Mouse (Mus musculus): ENCODE results near the gene 1810062G17Rik. TPM values are rescaled to one million over a fixed set of nuclear protein-coding genes. Genes with fewer than 3 reads are reported as not detected.

1810062G17Rik gene
- total and polyA plus RNA-seq, 2 experiments from 2014 or later: 0.23 TPM; not detected in 1

- no peak overlapping the region for H3K4me3 ChIP-seq (ENCODE audit: low read depth, low read length)
- no peak for DNase-seq (ENCODE audit: low spot score)
- no peak overlapping the region for H3K4me2 ChIP-seq (ENCODE audit: low read depth, low read length, poor library complexity, severe bottlenecking)
- H3K9ac ChIP-seq (replicated peaks; ENCODE audit: low read length, poor library complexity, severe bottlenecking): no peak overlapping the region
- ATAC-seq (ENCODE audit: low FRiP score): no peak
- no peaks in the 10 kb centered on the region for H3K36me3 ChIP-seq (ENCODE audit: insufficient read depth, low read length)
- no peaks in the 10 kb centered on the region for H3K27me3 ChIP-seq (ENCODE audit: insufficient read depth, low read length)
- TF ChIP-seq CTCF (IDR thresholded peaks at IDR 0.05): no peak
- WGBS: 71% methylated on average over 2 of the region's 2 CpGs
- H3K9me3 ChIP-seq (ENCODE audit: low read length): no peaks in the 10 kb centered on the region
- H3K4me1 ChIP-seq (ENCODE audit: insufficient read depth, low read length): peaks cover 12% of the 10 kb centered on the region; the same call in 1 of the 2 replicates
- H3K27ac ChIP-seq (ENCODE audit: low read depth, low read length): no peak overlapping the region
Measured at GRCm38 (mm10) chr3:36480486-36480885, 4.7 kb downstream of the 1810062G17Rik start.

- DNase-seq (ENCODE audit: low spot score) (peak; percentile 55), ATAC-seq (ENCODE audit: low FRiP score) (0 out of 2 replicates have a peak, but pooled peaks have one; percentile 52)
- H3K36me3 ChIP-seq (ENCODE audit: insufficient read depth, low read length): no peaks in the 10 kb centered on the region
- no peaks in the 10 kb centered on the region for H3K27me3 ChIP-seq (ENCODE audit: insufficient read depth, low read length)
- H3K9ac ChIP-seq (replicated peaks; ENCODE audit: low read length, poor library complexity, severe bottlenecking): no peak overlapping the region
- peak overlapping the region; percentile 14; the same call in 1 of the 2 replicates for H3K27ac ChIP-seq (ENCODE audit: low read depth, low read length)
- no peak for TF ChIP-seq CTCF (IDR thresholded peaks at IDR 0.05)
- peaks cover 6% of the 10 kb centered on the region; the same call in 1 of the 2 replicates for H3K4me1 ChIP-seq (ENCODE audit: insufficient read depth, low read length)
- 12% methylated on average over 11 of the region's 11 CpGs for WGBS
- H3K9me3 ChIP-seq (ENCODE audit: low read length): no peaks in the 10 kb centered on the region
- H3K4me3 ChIP-seq (ENCODE audit: low read depth, low read length): no peak overlapping the region
- no peak overlapping the region for H3K4me2 ChIP-seq (ENCODE audit: low read depth, low read length, poor library complexity, severe bottlenecking)
Measured at GRCm38 (mm10) chr3:36481776-36482193, 6.0 kb downstream of the 1810062G17Rik start.

- no peaks in the 10 kb centered on the region for H3K36me3 ChIP-seq (ENCODE audit: insufficient read depth, low read length)
- H3K27me3 ChIP-seq (ENCODE audit: insufficient read depth, low read length): no peaks in the 10 kb centered on the region
- H3K9ac ChIP-seq (replicated peaks; ENCODE audit: low read length, poor library complexity, severe bottlenecking): no peak overlapping the region
- WGBS: 50% methylated on average over 9 of the region's 9 CpGs
- DNase-seq (ENCODE audit: low spot score) (no peak), ATAC-seq (ENCODE audit: low FRiP score) (no peak)
- TF ChIP-seq CTCF (IDR thresholded peaks at IDR 0.05): no peak
- H3K4me2 ChIP-seq (ENCODE audit: low read depth, low read length, poor library complexity, severe bottlenecking): no peak overlapping the region
- H3K9me3 ChIP-seq (ENCODE audit: low read length): no peaks in the 10 kb centered on the region
- H3K4me3 ChIP-seq (ENCODE audit: low read depth, low read length): no peak overlapping the region
- H3K4me1 ChIP-seq (ENCODE audit: insufficient read depth, low read length): peaks cover 5% of the 10 kb centered on the region; the same call in 1 of the 2 replicates
- no peak overlapping the region for H3K27ac ChIP-seq (ENCODE audit: low read depth, low read length)
Measured at GRCm38 (mm10) chr3:36482940-36483339, 7.2 kb downstream of the 1810062G17Rik start.

- no peak overlapping the region for H3K27ac ChIP-seq (ENCODE audit: low read depth, low read length)
- H3K9ac ChIP-seq (replicated peaks; ENCODE audit: low read length, poor library complexity, severe bottlenecking): no peak overlapping the region
- 86% methylated on average over 4 of the region's 4 CpGs for WGBS
- H3K27me3 ChIP-seq (ENCODE audit: insufficient read depth, low read length): no peaks in the 10 kb centered on the region
- no peak overlapping the region for H3K4me2 ChIP-seq (ENCODE audit: low read depth, low read length, poor library complexity, severe bottlenecking)
- H3K4me3 ChIP-seq (ENCODE audit: low read depth, low read length): no peak overlapping the region
- H3K4me1 ChIP-seq (ENCODE audit: insufficient read depth, low read length): peaks cover 5% of the 10 kb centered on the region; the same call in 1 of the 2 replicates
- ATAC-seq (ENCODE audit: low FRiP score): no peak
- H3K9me3 ChIP-seq (ENCODE audit: low read length): no peaks in the 10 kb centered on the region
- TF ChIP-seq CTCF (IDR thresholded peaks at IDR 0.05): no peak
- no peak for DNase-seq (ENCODE audit: low spot score)
- H3K36me3 ChIP-seq (ENCODE audit: insufficient read depth, low read length): no peaks in the 10 kb centered on the region
Measured at GRCm38 (mm10) chr3:36484292-36484691, 8.6 kb downstream of the 1810062G17Rik start.

- 62% methylated on average over 6 of the region's 6 CpGs for WGBS
- Histone ChIP-seq H3K27ac (ENCODE audit: low read depth, low read length) (no peak overlapping the region), H3K9me3 (ENCODE audit: low read length) (no peaks in the 10 kb centered on the region), H3K4me2 (ENCODE audit: low read depth, low read length, poor library complexity, severe bottlenecking) (no peak overlapping the region), H3K27me3 (ENCODE audit: insufficient read depth, low read length) (no peaks in the 10 kb centered on the region), H3K36me3 (ENCODE audit: insufficient read depth, low read length) (no peaks in the 10 kb centered on the region), H3K9ac (replicated peaks; ENCODE audit: low read length, poor library complexity, severe bottlenecking) (no peak overlapping the region), H3K4me1 (ENCODE audit: insufficient read depth, low read length) (peaks cover 5% of the 10 kb centered on the region; the same call in 1 of the 2 replicates), H3K4me3 (ENCODE audit: low read depth, low read length) (no peak overlapping the region)
- TF ChIP-seq CTCF (IDR thresholded peaks at IDR 0.05): no peak
- DNase-seq (ENCODE audit: low spot score): no peak
- ATAC-seq (ENCODE audit: low FRiP score): no peak
Measured at GRCm38 (mm10) chr3:36486176-36486575, 10.4 kb downstream of the 1810062G17Rik start.

- DNase-seq (ENCODE audit: low spot score): no peak
- H3K36me3 ChIP-seq (ENCODE audit: insufficient read depth, low read length): no peaks in the 10 kb centered on the region
- no peak for ATAC-seq (ENCODE audit: low FRiP score)
- H3K27ac ChIP-seq (ENCODE audit: low read depth, low read length): no peak overlapping the region
- no peak overlapping the region for H3K4me3 ChIP-seq (ENCODE audit: low read depth, low read length)
- no peaks in the 10 kb centered on the region for H3K9me3 ChIP-seq (ENCODE audit: low read length)
- no peak overlapping the region for H3K4me2 ChIP-seq (ENCODE audit: low read depth, low read length, poor library complexity, severe bottlenecking)
- peaks cover 2% of the 10 kb centered on the region; the same call in 1 of the 2 replicates for H3K4me1 ChIP-seq (ENCODE audit: insufficient read depth, low read length)
- WGBS: 85% methylated on average over 6 of the region's 6 CpGs
- H3K9ac ChIP-seq (replicated peaks; ENCODE audit: low read length, poor library complexity, severe bottlenecking): no peak overlapping the region
- no peaks in the 10 kb centered on the region for H3K27me3 ChIP-seq (ENCODE audit: insufficient read depth, low read length)
- TF ChIP-seq CTCF (IDR thresholded peaks at IDR 0.05): no peak
Measured at GRCm38 (mm10) chr3:36486881-36487280, 11.1 kb downstream of the 1810062G17Rik start.

All from midbrain, postnatal 0 days (tissue).